Mouse (Mus musculus) thymus, postnatal 4 days (tissue): Measurements from ENCODE around the gene Fam20a.

Source experiments
- DNase-seq: peaks from one replicate; pipeline ENCODE4 v3.0.0; 2021

The Fam20a gene

GRCm38 (mm10) chr11:109651566-109652024 is 70.5 kb downstream of the Fam20a start:
- peak; percentile 62 for DNase-seq

- DNase-seq: peak; percentile 93
Observed at GRCm38 (mm10) chr11:109650788-109651565, 71.1 kb downstream of the Fam20a start.

GRCm38 (mm10) chr11:109649975-109650701 is 71.9 kb downstream of the Fam20a start:
- DNase-seq: peak; percentile 73

GRCm38 (mm10) chr11:109649206-109649605 is 72.9 kb downstream of the Fam20a start, which contains the start of gene Prkar1a:
Prkar1a (plus strand) TSS chr11:109649405.
- DNase-seq: no peak

GRCm38 (mm10) chr11:109648510-109648909 is 73.6 kb downstream of the Fam20a start:
- DNase-seq: no peak

GRCm38 (mm10) chr11:109641498-109642222 is 80.4 kb downstream of the Fam20a start:
- no peak for DNase-seq

GRCm38 (mm10) chr11:109635871-109636395 is 86.1 kb downstream of the Fam20a start:
- DNase-seq: no peak

GRCm38 (mm10) chr11:109634928-109635327 is 87.2 kb downstream of the Fam20a start:
- no peak for DNase-seq

GRCm38 (mm10) chr11:109629021-109629521 is 93.0 kb downstream of the Fam20a start:
- DNase-seq: no peak

GRCm38 (mm10) chr11:109628099-109628498 is 94.0 kb downstream of the Fam20a start:
- no peak for DNase-seq

- peak; percentile 57 for DNase-seq
Observed at GRCm38 (mm10) chr11:109627648-109628047, 94.4 kb downstream of the Fam20a start.

- no peak for DNase-seq
Observed at GRCm38 (mm10) chr11:109623238-109623637, 98.8 kb downstream of the Fam20a start.

GRCm38 (mm10) chr11:109622518-109623037 is 99.5 kb downstream of the Fam20a start:
- DNase-seq: no peak

GRCm38 (mm10) chr11:109621183-109621582 is 100.9 kb downstream of the Fam20a start:
- DNase-seq: peak; percentile 76

GRCm38 (mm10) chr11:109620356-109620755 is 101.7 kb downstream of the Fam20a start:
- DNase-seq: no peak
